Mouse (Mus musculus): ENCODE measurements around the gene Erbb3.
"Not testable (repeated sequence)": the region's sequence is repeated elsewhere in the genome, so short reads cannot be mapped to it uniquely, and the experiment has no call there.

The Erbb3 gene

DNA sequence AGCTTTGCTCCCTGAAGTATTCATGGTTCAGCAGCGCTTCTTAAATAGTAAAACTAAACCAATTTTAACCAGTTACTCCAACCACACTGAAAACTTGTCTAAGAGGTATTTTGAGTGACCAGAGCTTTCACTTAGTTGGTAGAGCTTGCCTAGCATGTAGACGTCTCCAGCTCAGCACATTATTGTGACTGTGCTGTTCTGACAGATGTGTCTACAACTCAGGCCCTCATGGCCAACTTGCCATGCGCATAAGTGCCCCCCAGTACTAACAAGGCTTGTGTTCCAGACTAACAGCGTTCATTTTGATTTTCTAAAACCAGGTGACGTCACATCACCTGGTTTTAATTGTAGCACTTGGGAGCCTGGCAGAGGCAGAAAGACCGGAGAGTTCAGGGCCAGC lies 32.5 kb downstream of the Erbb3 start:
- no peak for DNase-seq

DNA sequence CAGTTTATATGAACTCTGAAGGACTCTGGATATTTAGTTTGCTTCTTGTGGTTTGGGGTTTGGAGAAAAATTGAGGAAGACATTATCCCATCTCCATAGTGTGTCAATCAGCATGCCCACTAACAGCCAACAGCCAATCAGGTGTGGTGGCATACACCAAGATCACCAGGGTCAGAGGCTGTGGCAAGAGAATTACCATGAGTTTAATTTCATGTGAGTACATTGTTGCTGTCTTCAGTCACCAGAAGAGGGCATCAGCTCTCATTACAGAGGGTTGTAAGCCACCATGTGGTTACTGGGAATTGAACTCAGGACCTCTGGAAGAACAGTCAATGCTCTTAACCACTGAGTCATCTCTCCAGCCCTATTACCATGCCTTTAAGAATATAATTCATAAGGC lies 33.2 kb downstream of the Erbb3 start:
- DNase-seq = no peak

DNA sequence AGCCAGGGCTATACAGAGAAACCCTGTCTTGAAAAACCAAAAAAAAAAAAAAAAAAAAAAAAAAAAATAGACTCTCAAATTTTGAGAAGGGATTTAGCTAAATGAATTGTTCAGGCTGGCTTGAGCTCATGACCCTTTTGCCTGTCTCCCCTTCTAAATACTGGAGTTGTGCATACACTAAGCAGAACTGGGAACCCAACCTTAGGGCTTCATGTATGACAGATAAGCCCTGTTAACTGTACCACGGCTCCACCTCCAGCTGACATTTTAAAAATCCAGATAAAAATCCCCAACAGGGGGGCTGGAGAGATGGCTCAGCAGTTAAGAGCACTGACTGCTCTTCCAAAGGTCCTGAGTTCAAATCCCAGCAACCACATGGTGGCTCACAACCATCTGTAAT lies 33.9 kb downstream of the Erbb3 start:
- not testable (repeated sequence) for DNase-seq

GRCm38 (mm10) chr10:128550144-128550823 lies 39.2 kb downstream of the Erbb3 start:
- DNase-seq = not testable (repeated sequence)

- not testable (repeated sequence) for DNase-seq
Observed at GRCm38 (mm10) chr10:128549682-128550057, 39.8 kb downstream of the Erbb3 start.

DNA sequence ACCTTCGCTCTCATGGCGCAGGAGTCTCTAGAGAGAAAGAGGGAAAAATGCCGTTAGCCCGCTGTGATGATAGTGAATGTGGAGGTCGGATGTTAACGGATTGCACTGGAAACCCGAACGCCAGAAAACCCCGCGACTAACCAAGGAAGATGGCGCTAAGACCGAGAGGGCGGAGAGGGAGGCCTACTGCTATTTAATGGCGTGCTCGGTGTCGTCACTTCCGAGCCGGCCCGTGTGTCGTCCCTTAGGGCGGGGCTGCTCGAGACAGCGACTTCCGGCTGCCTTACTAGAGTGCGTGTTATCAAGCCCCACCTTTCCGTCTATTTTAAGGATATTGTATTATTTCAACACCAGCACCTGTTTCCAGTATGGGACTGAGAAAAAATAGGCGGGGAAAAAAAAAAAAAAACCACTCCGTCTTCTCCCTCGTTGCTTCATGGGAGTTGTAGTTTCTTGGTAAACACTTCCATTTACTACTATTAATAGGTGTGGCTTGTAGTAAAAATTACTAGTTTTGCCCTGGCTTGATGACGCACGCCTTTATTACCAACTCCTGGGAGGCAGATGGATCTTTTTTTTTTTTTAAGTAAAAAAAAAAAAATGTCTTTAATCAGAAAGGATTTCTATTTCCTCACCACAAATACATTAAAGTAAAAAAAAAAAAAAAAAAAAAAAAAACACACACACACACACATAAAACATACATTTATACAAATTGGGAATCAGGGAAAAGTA lies 40.3 kb downstream of the Erbb3 start, which contains the start of gene Rpl41:
Gene Rpl41, minus strand, starts transcription at position 359 of the 735 bp plus-strand sequence.
- peak; percentile 97 for DNase-seq

DNA sequence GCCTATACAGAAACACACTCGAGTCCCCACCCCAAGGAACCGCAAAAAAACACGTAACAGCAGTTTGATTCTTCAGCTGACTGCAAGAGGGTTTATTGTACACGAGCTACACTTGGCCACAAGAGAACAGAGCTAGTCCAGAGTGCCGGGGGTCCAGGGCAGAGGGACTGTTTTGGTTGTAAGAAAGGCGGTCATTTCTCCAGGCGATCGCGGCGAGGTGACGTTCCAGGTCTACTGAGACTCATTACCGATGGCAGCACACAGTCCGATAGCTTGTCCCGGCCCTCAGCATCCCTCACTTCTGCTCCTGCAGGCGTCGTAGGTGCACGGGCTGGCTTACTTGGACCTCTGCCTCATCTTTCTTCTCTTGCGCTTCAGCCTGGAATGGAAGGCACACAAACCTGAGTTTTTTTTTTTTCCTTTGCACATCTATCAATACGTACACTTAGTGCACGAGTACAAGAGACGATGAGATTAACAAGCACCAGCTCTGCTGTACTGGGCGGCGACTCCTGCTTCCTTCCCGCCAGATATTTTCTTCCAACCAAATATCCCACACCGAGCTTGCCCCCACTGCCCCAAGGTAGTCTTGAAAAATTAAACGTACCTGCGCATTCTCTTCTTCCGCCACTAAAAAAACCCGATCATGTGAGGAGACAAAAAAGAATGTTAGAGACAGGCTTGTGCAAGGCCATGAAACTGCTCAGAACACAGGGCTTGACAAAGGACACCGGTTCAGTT lies 41.2 kb downstream of the Erbb3 start:
- not testable (repeated sequence) for DNase-seq

- DNase-seq = peak; percentile 98
Observed at GRCm38 (mm10) chr10:128547361-128548032, 42.0 kb downstream of the Erbb3 start, which contains the start of gene Zc3h10. Zc3h10 (minus strand) TSS chr10:128547774.

DNA sequence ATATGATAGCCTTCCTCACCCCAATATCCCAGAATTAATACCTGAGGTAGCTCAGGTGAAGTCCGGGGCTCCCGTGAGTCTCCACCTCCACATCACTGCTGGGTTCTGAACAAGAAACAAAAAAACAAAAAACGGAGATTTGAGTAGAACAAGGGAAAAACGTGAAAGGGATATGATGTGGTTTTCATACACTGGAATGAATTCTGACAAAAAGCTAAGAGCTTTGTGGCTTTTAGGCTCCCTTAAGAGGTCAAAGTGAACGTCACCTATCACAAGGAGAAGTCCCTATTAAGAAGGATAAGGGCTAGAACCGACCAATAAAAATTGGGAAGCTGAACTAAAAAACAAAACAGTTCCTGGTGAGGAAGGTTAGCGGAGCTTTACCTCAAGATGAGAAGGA lies 42.7 kb downstream of the Erbb3 start:
- no peak for DNase-seq

DNA sequence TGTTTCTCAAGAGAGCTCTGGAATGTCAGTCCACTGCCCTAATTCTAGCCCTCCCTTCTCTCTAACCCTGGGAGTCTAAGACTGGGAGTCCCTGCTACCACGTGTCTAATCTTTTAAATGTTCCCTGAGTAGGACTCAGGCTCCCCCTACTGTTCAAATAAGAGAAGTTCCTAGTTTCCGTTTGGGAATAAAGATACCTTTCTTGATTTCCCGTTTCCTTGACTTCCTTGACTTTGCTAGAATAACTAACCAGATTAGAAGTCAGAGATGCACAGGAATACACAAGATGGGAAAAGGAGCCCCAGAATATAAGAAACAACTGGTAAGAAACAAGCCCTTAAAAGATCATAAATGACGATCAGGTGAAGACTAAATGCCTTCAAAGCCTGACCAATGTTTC lies 43.1 kb downstream of the Erbb3 start:
- DNase-seq = no peak

- no peak for DNase-seq
Observed at GRCm38 (mm10) chr10:128545570-128545898, 43.9 kb downstream of the Erbb3 start.

DNA sequence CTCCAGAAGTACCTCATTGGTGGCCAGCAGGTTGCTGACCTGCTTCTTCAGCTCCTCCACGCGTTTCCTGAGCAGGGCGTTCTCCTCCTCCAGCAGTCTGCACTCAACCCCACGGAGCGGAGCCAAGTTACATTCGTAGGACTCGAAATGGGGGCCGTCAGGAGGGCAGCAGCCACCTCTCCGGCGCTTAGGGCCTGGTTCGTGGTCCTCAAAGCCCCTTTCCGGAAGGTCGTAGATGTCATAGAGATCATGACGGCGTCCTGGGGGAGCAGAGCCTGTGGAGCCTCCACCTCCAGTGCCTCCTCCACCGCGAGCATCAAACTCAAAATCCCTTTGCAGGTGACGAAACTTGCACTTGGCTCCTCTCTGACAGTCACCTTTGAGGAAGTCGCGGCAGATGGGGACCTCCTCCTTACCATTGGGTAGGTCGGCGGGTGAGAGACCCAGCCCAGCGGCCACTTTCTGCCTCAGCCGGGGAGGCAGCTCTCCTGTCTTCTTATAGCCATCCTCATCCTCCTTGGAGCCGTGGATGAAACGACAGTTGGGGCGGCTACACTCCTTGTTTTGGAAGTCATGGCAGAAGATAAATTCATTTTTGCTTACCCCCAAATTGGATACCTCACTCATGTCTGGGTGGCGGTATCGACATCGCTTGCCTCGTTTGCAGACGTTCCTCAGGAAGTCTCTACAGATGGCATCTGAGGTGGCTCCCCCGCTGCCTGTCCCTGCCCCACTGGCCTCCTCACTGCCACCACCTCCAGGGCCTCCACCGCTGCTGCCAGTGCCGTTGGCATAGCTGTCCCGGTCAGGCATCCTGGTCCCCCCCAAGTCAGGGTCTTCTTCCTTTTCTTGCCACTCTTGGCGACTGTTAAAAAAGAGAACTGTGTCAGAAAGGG lies 44.5 kb downstream of the Erbb3 start:
- DNase-seq = no peak

DNA sequence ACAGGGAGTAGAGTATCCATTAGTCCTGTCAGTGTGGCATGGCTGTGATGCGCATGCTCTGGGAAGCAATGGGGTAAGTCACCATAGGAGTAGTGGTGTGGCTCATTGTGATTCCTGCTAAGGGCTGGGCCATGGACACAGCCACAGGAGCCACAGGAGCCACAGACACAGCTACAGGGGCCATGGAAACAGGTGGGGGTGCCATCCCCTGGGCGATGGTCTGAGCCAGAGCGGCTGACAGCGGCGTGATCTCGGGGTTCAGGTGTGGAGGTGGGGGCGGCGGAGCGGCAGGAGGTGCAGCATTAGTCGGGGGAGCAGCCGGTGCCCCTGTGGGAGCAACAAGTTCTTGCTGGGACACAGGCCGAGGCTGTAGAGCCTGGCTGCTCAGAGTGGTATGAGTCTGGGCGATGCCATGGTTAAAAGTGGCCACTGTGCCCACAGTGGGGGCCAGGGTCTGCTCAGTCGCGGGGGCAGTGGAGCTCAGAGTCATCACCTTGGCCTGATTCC lies 45.2 kb downstream of the Erbb3 start:
- DNase-seq = no peak

DNA sequence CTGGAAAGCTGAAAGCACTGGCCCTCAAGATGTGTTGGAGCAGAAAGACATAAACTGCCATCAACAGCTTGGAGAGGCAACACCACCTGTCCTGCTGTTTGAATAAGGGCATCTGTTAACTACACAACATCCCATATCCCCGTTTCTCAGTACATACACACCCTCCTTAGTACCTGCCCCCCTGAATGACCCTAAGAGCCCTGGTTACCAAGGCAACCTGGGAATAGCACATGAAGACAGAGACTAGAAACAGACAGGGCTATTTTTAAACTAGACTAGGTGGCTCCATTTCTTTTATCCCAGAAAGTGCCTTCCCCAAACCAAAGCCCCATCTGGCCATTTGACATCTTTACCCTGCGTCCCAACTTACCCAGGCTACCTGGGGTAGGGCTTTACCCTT lies 46.4 kb downstream of the Erbb3 start:
- DNase-seq = no peak

DNA sequence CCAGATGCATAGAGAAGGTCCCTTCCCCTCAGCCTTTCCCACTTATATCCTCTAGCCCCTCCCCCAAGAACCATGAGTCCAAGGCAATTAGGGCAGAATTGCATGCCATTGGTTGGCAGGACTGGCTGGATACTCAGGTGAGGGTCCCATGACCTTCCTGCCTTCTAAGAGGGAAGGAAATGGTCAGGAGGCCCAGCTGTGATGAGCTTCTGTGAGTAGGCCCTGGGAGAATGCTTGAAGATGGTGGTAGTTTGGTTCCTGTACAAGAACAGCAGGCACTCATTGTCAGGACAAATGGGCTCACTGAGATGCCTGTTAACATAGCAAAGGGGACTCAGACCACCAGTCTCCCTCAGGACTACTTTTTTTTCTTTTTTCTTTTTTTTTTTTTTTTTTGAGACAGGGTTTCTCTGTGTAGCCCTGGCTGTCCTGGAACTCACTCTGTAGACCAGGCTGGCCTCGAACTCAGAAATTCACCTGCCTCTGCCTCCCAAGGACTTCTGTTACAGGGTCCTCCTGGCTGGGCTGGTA lies 51.0 kb downstream of the Erbb3 start:
- DNase-seq = no peak

DNA sequence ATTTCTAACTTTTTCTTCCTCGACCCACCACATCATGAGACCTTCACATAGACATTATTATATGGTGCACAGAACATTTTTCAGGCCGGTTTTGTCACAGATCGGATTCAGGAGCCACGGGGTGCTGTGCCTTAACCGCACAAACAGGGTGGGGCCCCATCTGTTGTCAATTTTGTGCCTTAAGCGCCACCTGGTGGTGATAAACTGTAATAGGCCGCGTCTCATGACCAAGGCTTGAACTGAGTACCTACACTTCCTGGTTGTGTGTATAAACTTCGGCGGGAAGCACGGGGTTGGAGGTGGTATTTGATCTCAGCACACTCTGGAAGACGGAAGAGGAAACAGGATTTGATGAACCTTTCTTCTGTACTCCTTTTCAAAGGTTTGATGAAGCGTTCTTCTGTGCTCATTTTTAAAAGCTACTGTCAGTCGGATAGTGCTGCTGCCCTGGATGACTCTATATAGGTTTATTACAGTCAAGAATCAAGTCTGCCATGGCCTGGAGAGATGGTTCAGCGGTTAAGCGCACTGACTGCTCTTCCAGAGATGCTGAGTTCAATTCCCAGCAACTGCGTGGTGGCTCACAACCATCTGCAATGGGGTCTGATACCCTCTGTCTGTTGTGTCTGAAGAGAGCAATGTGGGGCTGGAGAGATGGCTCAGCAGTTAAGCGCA lies 53.0 kb downstream of the Erbb3 start:
- DNase-seq = peak; percentile 90

DNA sequence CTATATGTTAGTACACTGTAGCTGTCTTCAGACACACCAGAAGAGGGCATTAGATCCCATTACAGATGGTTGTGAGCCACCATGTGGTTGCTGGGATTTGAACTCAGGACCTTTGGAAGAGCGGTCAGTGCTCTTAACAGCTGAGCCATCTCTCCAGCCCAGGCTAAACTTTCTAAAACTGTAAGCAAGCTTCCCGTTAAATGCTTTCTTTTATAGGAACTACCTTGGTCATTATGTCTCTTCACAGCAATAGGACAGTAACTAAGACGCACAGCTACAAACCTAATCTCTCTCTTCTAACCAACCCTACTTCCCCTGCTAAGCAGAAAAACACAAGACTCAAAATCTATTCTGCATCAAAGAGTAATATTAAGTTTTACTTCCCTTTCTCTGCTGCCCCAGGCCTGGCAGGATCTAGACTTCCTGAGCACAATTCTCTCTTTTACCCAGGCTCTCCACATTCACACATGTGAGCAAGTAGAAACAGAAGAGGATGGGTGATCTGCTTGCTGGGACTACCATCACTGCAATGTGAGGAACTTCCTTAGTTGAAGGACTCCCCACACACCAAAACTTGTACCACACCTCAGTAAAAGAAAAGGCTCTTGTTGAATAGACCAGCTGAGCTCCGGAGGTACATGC lies 53.7 kb downstream of the Erbb3 start:
- DNase-seq = no peak

DNA sequence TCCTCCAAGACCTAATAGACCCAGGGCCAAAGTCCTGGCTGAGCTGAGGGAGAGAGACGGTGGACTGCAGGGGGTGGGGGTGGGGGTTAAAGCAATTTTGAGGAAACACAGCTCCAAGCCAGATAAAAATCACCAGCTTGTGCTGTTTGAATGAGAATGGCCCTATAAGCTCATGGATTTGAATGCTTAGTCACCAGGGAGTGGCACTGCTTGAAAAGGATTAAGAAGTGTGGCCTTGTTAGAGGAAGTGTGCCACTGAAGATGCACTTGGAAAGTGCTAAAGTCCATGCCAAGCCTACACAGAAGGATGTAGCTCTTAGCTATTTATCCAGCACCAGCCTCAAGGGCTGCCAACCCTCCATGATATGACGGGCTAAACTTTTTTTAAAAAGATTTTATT lies 54.2 kb downstream of the Erbb3 start:
- no peak for DNase-seq

GRCm38 (mm10) chr10:128526366-128527356 lies 62.8 kb downstream of the Erbb3 start:
- no peak for DNase-seq
